Mouse (Mus musculus) limb, embryonic 10.5 days (tissue): ENCODE measurements around the gene Cd300lg. TPM values are rescaled to one million over a fixed set of nuclear protein-coding genes. Genes with fewer than 3 reads are reported as not detected.
A peak's percentile ranks its signal among the peaks of the same experiment; 100 is the strongest.

Source experiments
- DNase-seq: peaks from one replicate; pipeline ENCODE4 v3.0.0-alpha.2; 2017; ENCODE audit warnings: low spot score
- H3K27ac ChIP-seq: fragments of 300-500 bp; sonication (generic); 2 replicates; pipeline ENCODE4 v1.5.1; 2016; ENCODE audit warnings: mild to moderate bottlenecking
- H3K27me3 ChIP-seq: fragments of 300-500 bp; sonication (generic); 2 replicates; pipeline ENCODE4 v1.6.1; 2016; ENCODE audit warnings: low read depth, mild to moderate bottlenecking; ENCODE audit not compliant: poor library complexity, severe bottlenecking
- H3K36me3 ChIP-seq: fragments of 300-500 bp; sonication (generic); 2 replicates; pipeline ENCODE4 v1.6.1; 2016; ENCODE audit warnings: mild to moderate bottlenecking, moderate library complexity
- H3K4me1 ChIP-seq: fragments of 300-500 bp; sonication (generic); 2 replicates; pipeline ENCODE4 v1.6.1; 2016
- H3K4me3 ChIP-seq: fragments of 300-500 bp; sonication (generic); 2 replicates; pipeline ENCODE4 v1.5.1; 2016; ENCODE audit warnings: mild to moderate bottlenecking, moderate library complexity
- H3K9me3 ChIP-seq: fragments of 300-500 bp; sonication (generic); replicated peaks from 2 replicates; pipeline ENCODE4 v1.6.1; 2016; ENCODE audit warnings: mild to moderate bottlenecking
- WGBS: fragments of 180-500 bp; shearing (Covaris S2); methylation state at CpG from one replicate; pipeline ENCODE4 v1.1.7; 2016; 5-methylcytosine and 5-hydroxymethylcytosine counted together
- polyA plus RNA-seq: library from polyadenylated mRNA; unstranded; fragments of >200 nt; fragmentation: Nextera tagmentation; extraction: Ambion mirVana; gene quantifications from 2 replicates; pipeline ENCODE4 v1.2.1, GENCODE M21; 2016

The Cd300lg gene
- polyA plus RNA-seq, 1 experiment from 2014 or later: 0.38 TPM

GRCm38 (mm10) chr11:102027361-102028017 is 13.8 kb upstream of the Cd300lg start:
- H3K9me3 ChIP-seq: no peaks in the 10 kb centered on the region
- peak; percentile 41 for DNase-seq
- WGBS: 5% methylated on average over 12 of the region's 12 CpGs
- H3K27me3 ChIP-seq: 0 out of 2 replicates have a peak, but pooled peaks cover 4% of the 10 kb centered on the region
- H3K4me3 ChIP-seq: peak overlapping the region; percentile 87
- H3K36me3 ChIP-seq: peaks cover 28% of the 10 kb centered on the region
- peaks cover 41% of the 10 kb centered on the region for H3K4me1 ChIP-seq
- H3K27ac ChIP-seq: peak overlapping the region; percentile 92

GRCm38 (mm10) chr11:102028087-102028816 is 13.1 kb upstream of the Cd300lg start, which contains the start of gene Mpp3:
TSS of gene Mpp3 (minus strand) at chr11:102028461.
- 68% methylated on average over 6 of the region's 6 CpGs for WGBS
- DNase-seq: no peak
- Histone ChIP-seq H3K9me3 (no peaks in the 10 kb centered on the region), H3K4me3 (peak within 1 kb of the TSS; percentile 87), H3K27ac (peak within 1 kb of the TSS; percentile 92), H3K36me3 (peaks cover 22% of the 10 kb centered on the region), H3K27me3 (0 out of 2 replicates have a peak, but pooled peaks cover 4% of the 10 kb centered on the region), H3K4me1 (peaks cover 41% of the 10 kb centered on the region)

GRCm38 (mm10) chr11:102029304-102029703 is 12.0 kb upstream of the Cd300lg start:
- Histone ChIP-seq H3K36me3 (peaks cover 12% of the 10 kb centered on the region), H3K27ac (no peak overlapping the region), H3K9me3 (no peaks in the 10 kb centered on the region), H3K4me3 (no peak overlapping the region), H3K27me3 (0 out of 2 replicates have a peak, but pooled peaks cover 4% of the 10 kb centered on the region), H3K4me1 (peaks cover 37% of the 10 kb centered on the region)
- no peak for DNase-seq
- 84% methylated on average over 4 of the region's 4 CpGs for WGBS

GRCm38 (mm10) chr11:102029966-102030365 is 11.3 kb upstream of the Cd300lg start:
- H3K9me3 ChIP-seq: no peaks in the 10 kb centered on the region
- H3K27me3 ChIP-seq: 0 out of 2 replicates have a peak, but pooled peaks cover 4% of the 10 kb centered on the region
- DNase-seq: no peak
- H3K27ac ChIP-seq: no peak overlapping the region
- no peak overlapping the region for H3K4me3 ChIP-seq
- WGBS: 50% methylated on average over 7 of the region's 7 CpGs
- peaks cover 32% of the 10 kb centered on the region for H3K4me1 ChIP-seq
- peaks cover 5% of the 10 kb centered on the region; the same call in 1 of the 2 replicates for H3K36me3 ChIP-seq

- no peaks in the 10 kb centered on the region for H3K36me3 ChIP-seq
- 85% methylated on average over 7 of the region's 7 CpGs for WGBS
- H3K27ac ChIP-seq: no peak overlapping the region
Observed at GRCm38 (mm10) chr11:102031149-102031548, 10.2 kb upstream of the Cd300lg start.

GRCm38 (mm10) chr11:102033055-102033591 is 8.2 kb upstream of the Cd300lg start:
- Histone ChIP-seq H3K4me3 (no peak overlapping the region), H3K4me1 (0 out of 2 replicates have a peak, but pooled peaks cover under 1% of the 10 kb centered on the region), H3K27me3 (0 out of 2 replicates have a peak, but pooled peaks cover 7% of the 10 kb centered on the region), H3K36me3 (no peaks in the 10 kb centered on the region), H3K27ac (no peak overlapping the region), H3K9me3 (no peaks in the 10 kb centered on the region)
- WGBS: 90% methylated on average over 12 of the region's 12 CpGs
- no peak for DNase-seq

More at GRCm38 (mm10) chr11:102031149-102031548, 10.2 kb upstream of the Cd300lg start:
- Histone ChIP-seq H3K27me3 (0 out of 2 replicates have a peak, but pooled peaks cover 4% of the 10 kb centered on the region), H3K4me3 (no peak overlapping the region), H3K4me1 (peaks cover 20% of the 10 kb centered on the region), H3K9me3 (no peaks in the 10 kb centered on the region)
- no peak for DNase-seq

GRCm38 (mm10) chr11:102034887-102035286 is 6.4 kb upstream of the Cd300lg start:
- no peak overlapping the region for H3K27ac ChIP-seq

GRCm38 (mm10) chr11:102035456-102035960 is 5.8 kb upstream of the Cd300lg start:
- H3K27me3 ChIP-seq: 0 out of 2 replicates have a peak, but pooled peaks cover 7% of the 10 kb centered on the region
- H3K4me1 ChIP-seq: no peaks in the 10 kb centered on the region
- no peak overlapping the region for H3K4me3 ChIP-seq
- no peak for DNase-seq
- no peaks in the 10 kb centered on the region for H3K9me3 ChIP-seq
- no peak overlapping the region for H3K27ac ChIP-seq
- WGBS: 83% methylated on average over 5 of the region's 5 CpGs
- no peaks in the 10 kb centered on the region for H3K36me3 ChIP-seq

More at GRCm38 (mm10) chr11:102034887-102035286, 6.4 kb upstream of the Cd300lg start:
- 0 out of 2 replicates have a peak, but pooled peaks cover 7% of the 10 kb centered on the region for H3K27me3 ChIP-seq
- no peaks in the 10 kb centered on the region for H3K36me3 ChIP-seq
- DNase-seq: no peak
- H3K9me3 ChIP-seq: no peaks in the 10 kb centered on the region
- H3K4me3 ChIP-seq: no peak overlapping the region
- WGBS: 82% methylated on average over 8 of the region's 8 CpGs
- H3K4me1 ChIP-seq: no peaks in the 10 kb centered on the region

- 88% methylated on average over 7 of the region's 7 CpGs for WGBS
- H3K9me3 ChIP-seq: no peaks in the 10 kb centered on the region
Observed at GRCm38 (mm10) chr11:102036336-102036735, 5.0 kb upstream of the Cd300lg start.

GRCm38 (mm10) chr11:102037789-102038188 is 3.5 kb upstream of the Cd300lg start:
- Histone ChIP-seq H3K9me3 (no peaks in the 10 kb centered on the region), H3K4me3 (no peak overlapping the region), H3K36me3 (no peaks in the 10 kb centered on the region), H3K4me1 (no peaks in the 10 kb centered on the region), H3K27me3 (0 out of 2 replicates have a peak, but pooled peaks cover 7% of the 10 kb centered on the region), H3K27ac (no peak overlapping the region)
- DNase-seq: no peak
- 88% methylated on average over 6 of the region's 6 CpGs for WGBS

More at GRCm38 (mm10) chr11:102036336-102036735, 5.0 kb upstream of the Cd300lg start:
- no peaks in the 10 kb centered on the region for H3K36me3 ChIP-seq
- no peak for DNase-seq
- H3K4me3 ChIP-seq: no peak overlapping the region
- H3K27me3 ChIP-seq: 0 out of 2 replicates have a peak, but pooled peaks cover 7% of the 10 kb centered on the region
- H3K27ac ChIP-seq: no peak overlapping the region
- H3K4me1 ChIP-seq: no peaks in the 10 kb centered on the region

GRCm38 (mm10) chr11:102039487-102040137 is 1.7 kb upstream of the Cd300lg start:
- H3K4me3 ChIP-seq: no peak overlapping the region
- WGBS: 82% methylated on average over 13 of the region's 13 CpGs
- DNase-seq: no peak
- H3K9me3 ChIP-seq: no peaks in the 10 kb centered on the region
- no peak overlapping the region for H3K27ac ChIP-seq
- no peaks in the 10 kb centered on the region for H3K36me3 ChIP-seq
- H3K27me3 ChIP-seq: 0 out of 2 replicates have a peak, but pooled peaks cover 7% of the 10 kb centered on the region
- H3K4me1 ChIP-seq: no peaks in the 10 kb centered on the region

- no peak overlapping the region for H3K4me3 ChIP-seq
- DNase-seq: peak; percentile 94
- 0 out of 2 replicates have a peak, but pooled peaks cover 7% of the 10 kb centered on the region for H3K27me3 ChIP-seq
- no peaks in the 10 kb centered on the region for H3K36me3 ChIP-seq
- no peak overlapping the region for H3K27ac ChIP-seq
- under 1% methylated on average over 9 of the region's 9 CpGs for WGBS
- peaks cover under 1% of the 10 kb centered on the region; the same call in 1 of the 2 replicates for H3K9me3 ChIP-seq
- H3K4me1 ChIP-seq: no peaks in the 10 kb centered on the region
Observed at GRCm38 (mm10) chr11:102040138-102040524, 1.2 kb upstream of the Cd300lg start.
